Comparison of ENCODE assay signal across 14 mouse cellular contexts in genomic region chr19:24534733-24535132, GRCm38 (mm10). TPM values are rescaled to one million over a fixed set of nuclear protein-coding genes. Genes with fewer than 3 reads are reported as not detected.
DNase-seq lines count a peak whose midpoint lies in the region; ATAC-seq and TF ChIP-seq lines count a peak whose summit lies in the region.
"Had no signal": no experiment of that assay in that cellular context is flagged by ENCODE, and none has a peak within 500 bp of the region (broad histone marks: within the 10 kb centered on the region; RNA-seq: fewer than 3 reads in every experiment).

No protein-coding gene starts in this region.

- 12% methylated on average over 7 of the region's 7 CpGs for WGBS in heart, embryonic 13.5 days
- 34% methylated on average over 7 of the region's 7 CpGs for WGBS in liver, postnatal 0 days (ENCODE audit: insufficient replicate concordance)

- H3K4me3 ChIP-seq in heart, embryonic 13.5 days: no peak overlapping the region
- peak overlapping the region; percentile 27 to 40 for H3K4me3 ChIP-seq in MEL (ENCODE audit: control insufficient read depth in 1 of 2, insufficient read depth in 1 of 2, low read depth in 2 of 2, low read length in 2 of 2)
- H3K4me3 ChIP-seq in liver, postnatal 0 days (ENCODE audit: low read depth, low read length): peak overlapping the region; percentile 14
- no peak overlapping the region for H3K4me3 ChIP-seq in gastrocnemius, adult 2 months
- H3K4me3 ChIP-seq: hindbrain, embryonic 15.5 days; limb, embryonic 13.5 days had no signal

- no peaks in the 10 kb centered on the region for H3K36me3 ChIP-seq in heart, embryonic 13.5 days
- 0 out of 4 replicates have a peak, but pooled peaks cover 0 to 4% of the 10 kb centered on the region in 2 experiments for H3K36me3 ChIP-seq in MEL (ENCODE audit: control insufficient read depth in 1 of 2, insufficient read depth in 2 of 2, low read length in 2 of 2)
- no peaks in the 10 kb centered on the region; the same call in 1 of the 2 replicates for H3K36me3 ChIP-seq in liver, postnatal 0 days (replicated peaks; ENCODE audit: insufficient read depth, low read length)
- H3K36me3 ChIP-seq: hindbrain, embryonic 15.5 days; limb, embryonic 13.5 days had no signal

- H3K27ac ChIP-seq in heart, embryonic 13.5 days (replicated peaks): peak overlapping the region; percentile 67
- H3K27ac ChIP-seq in MEL (ENCODE audit: control insufficient read depth, low read depth, low read length): peak overlapping the region; percentile 76
- H3K27ac ChIP-seq in liver, postnatal 0 days (ENCODE audit: low read depth): peak overlapping the region; percentile 87
- H3K27ac ChIP-seq in gastrocnemius, adult 2 months: no peak overlapping the region
- H3K27ac ChIP-seq: hindbrain, embryonic 15.5 days; kidney, postnatal 0 days; limb, embryonic 13.5 days had no signal

- no peaks in the 10 kb centered on the region for H3K9me3 ChIP-seq in heart, embryonic 13.5 days
- H3K9me3 ChIP-seq in MEL (replicated peaks; ENCODE audit: insufficient read depth, low read length): no peaks in the 10 kb centered on the region
- H3K9me3 ChIP-seq in liver, postnatal 0 days (ENCODE audit: low read length): no peaks in the 10 kb centered on the region
- H3K9me3 ChIP-seq: hindbrain, embryonic 15.5 days; limb, embryonic 13.5 days had no signal

- H3K79me2 ChIP-seq in MEL (ENCODE audit: control insufficient read depth, insufficient read depth, low read length, poor library complexity): no peaks in the 10 kb centered on the region

- peak; percentile 53 to 68 for TF ChIP-seq EP300 in MEL (IDR thresholded peaks at IDR 0.05; ENCODE audit: low read depth in 1 of 2, low read length in 2 of 2)
- TF ChIP-seq EP300 in liver, postnatal 0 days (IDR thresholded peaks at IDR 0.05; ENCODE audit: low read depth): peak; percentile 93

- intact Hi-C loops in gastrocnemius, adult 2 months (cut with DNase I): no loop called here

- no peak; a peak in 1 of 4 replicates for TF ChIP-seq POLR2A in MEL (IDR thresholded peaks at IDR 0.05; ENCODE audit: control insufficient read depth in 1 of 2, insufficient read depth in 1 of 2, low read depth in 1 of 2, low read length in 2 of 2, poor library complexity in 1 of 2)

- no peak for TF ChIP-seq CTCF in MEL (IDR thresholded peaks at IDR 0.05 in 2 of 3, conservative IDR thresholded peaks at IDR 0.05 in 1 of 3; ENCODE audit: control insufficient read depth in 1 of 3, insufficient read depth in 1 of 3, low read depth in 2 of 3, low read length in 3 of 3, poor library complexity in 1 of 3, severe bottlenecking in 1 of 3)
- no peak for TF ChIP-seq CTCF in liver, postnatal 0 days (IDR thresholded peaks at IDR 0.05; ENCODE audit: low read depth)
- TF ChIP-seq CTCF in gastrocnemius, adult 2 months (IDR thresholded peaks at IDR 0.05): no peak

- no peak for TF ChIP-seq RAD21 in MEL (IDR thresholded peaks at IDR 0.05; ENCODE audit: low read depth, low read length)

- DNase-seq in heart, adult 9 months (ENCODE audit: low spot score in 2 of 2): no peak
- DNase-seq in MEL (ENCODE audit: low read depth, low spot score): peak; percentile 90
- peak; percentile 71 for DNase-seq in liver, postnatal 0 days
- DNase-seq in thymus, postnatal 4 days: no peak
- no peak for DNase-seq in gastrocnemius, adult 2 months
- DNase-seq in cerebellum, adult 9-10 months: no peak
- DNase-seq: adrenal gland, adult 2 months; lung, postnatal 4 days; right cerebral cortex, postnatal 25 days had no signal

- H3K9ac ChIP-seq in heart, embryonic 13.5 days: peak overlapping the region; percentile 67
- peak overlapping the region; percentile 50; the same call in 1 of the 2 replicates for H3K9ac ChIP-seq in MEL (ENCODE audit: control insufficient read depth, low read depth, low read length, poor library complexity, severe bottlenecking)
- H3K9ac ChIP-seq in liver, postnatal 0 days (replicated peaks): peak overlapping the region; percentile 51; the same call in 1 of the 2 replicates
- H3K9ac ChIP-seq: hindbrain, embryonic 15.5 days; limb, embryonic 13.5 days had no signal

- H3K4me2 ChIP-seq in heart, embryonic 13.5 days: peak overlapping the region; percentile 47
- peak overlapping the region; percentile 59 for H3K4me2 ChIP-seq in liver, postnatal 0 days (ENCODE audit: low read depth, low read length)
- H3K4me2 ChIP-seq: hindbrain, embryonic 15.5 days; limb, embryonic 13.5 days had no signal

- peak; percentile 78; the same call in 1 of the 2 replicates for ATAC-seq in heart, embryonic 13.5 days (ENCODE audit: extremely low read depth, insufficient number of reproducible peaks, low FRiP score, low TSS enrichment)
- peak; percentile 97 for ATAC-seq in erythroblast, adult 5-6 weeks (replicated peaks; ENCODE audit: low FRiP score, poor library complexity, severe bottlenecking)
- peak; percentile 98 for ATAC-seq in liver, postnatal 0 days

- H3K27me3 ChIP-seq in heart, embryonic 13.5 days (replicated peaks): no peaks in the 10 kb centered on the region
- H3K27me3 ChIP-seq in MEL (ENCODE audit: control insufficient read depth in 1 of 2, insufficient read depth in 2 of 2, low read length in 2 of 2): no peaks in the 10 kb centered on the region
- H3K27me3 ChIP-seq in liver, postnatal 0 days (ENCODE audit: insufficient read depth, low read length): no peaks in the 10 kb centered on the region
- H3K27me3 ChIP-seq: hindbrain, embryonic 15.5 days; limb, embryonic 13.5 days had no signal

- H3K4me1 ChIP-seq in heart, embryonic 13.5 days: peaks cover 35% of the 10 kb centered on the region
- H3K4me1 ChIP-seq in MEL (ENCODE audit: control insufficient read depth in 1 of 2, insufficient read depth in 2 of 2, low read length in 2 of 2): peaks cover 3 to 10% of the 10 kb centered on the region in 2 experiments
- H3K4me1 ChIP-seq in liver, postnatal 0 days (ENCODE audit: insufficient read depth): peaks cover 10% of the 10 kb centered on the region
- H3K4me1 ChIP-seq: hindbrain, embryonic 15.5 days; limb, embryonic 13.5 days had no signal

TF ChIP-seq in MEL, 35 proteins besides CTCF, POLR2A, EP300 and RAD21 (continues in another document):
- TF ChIP-seq GABPA (IDR thresholded peaks at IDR 0.05; ENCODE audit: low read depth, low read length): no peak
- TF ChIP-seq MAZ (IDR thresholded peaks at IDR 0.05; ENCODE audit: low read depth, low read length): no peak
- no peak; the same call in 1 of the 2 replicates for TF ChIP-seq JUND (IDR thresholded peaks at IDR 0.05; ENCODE audit: low read depth, low read length)
- peak; percentile 25; the same call in 1 of the 2 replicates for TF ChIP-seq SIN3A (IDR thresholded peaks at IDR 0.05; ENCODE audit: low read length)
- no peak for TF ChIP-seq POLR2AphosphoS5 (IDR thresholded peaks at IDR 0.05; ENCODE audit: borderline replicate concordance, low read depth, low read length)
- TF ChIP-seq BHLHE40 (IDR thresholded peaks at IDR 0.05; ENCODE audit: borderline replicate concordance, low read depth, low read length): no peak
- TF ChIP-seq ZNF384 (IDR thresholded peaks at IDR 0.05; ENCODE audit: low read depth, low read length): no peak
- no peak for TF ChIP-seq RCOR1 (IDR thresholded peaks at IDR 0.05; ENCODE audit: low read depth, low read length)
- TF ChIP-seq HCFC1 (IDR thresholded peaks at IDR 0.05; ENCODE audit: low read depth, low read length): no peak
- TF ChIP-seq CHD2 (IDR thresholded peaks at IDR 0.05; ENCODE audit: low read length): no peak
- TF ChIP-seq ELF1 (IDR thresholded peaks at IDR 0.05; ENCODE audit: low read depth, low read length): no peak
- TF ChIP-seq SMC3 (IDR thresholded peaks at IDR 0.05; ENCODE audit: low read depth, low read length): no peak
- no peak for TF ChIP-seq ZKSCAN1 (IDR thresholded peaks at IDR 0.05; ENCODE audit: low read depth, low read length)
- TF ChIP-seq USF2 (IDR thresholded peaks at IDR 0.05; ENCODE audit: borderline replicate concordance in 1 of 2, insufficient read depth in 1 of 2, low read depth in 1 of 2, low read length in 2 of 2): no peak
- peak; percentile 71 for TF ChIP-seq GATA1 (IDR thresholded peaks at IDR 0.05; ENCODE audit: low read depth, low read length)
- no peak for TF ChIP-seq USF1 (IDR thresholded peaks at IDR 0.05; ENCODE audit: low read depth, low read length)
- no peak for TF ChIP-seq CHD1 (IDR thresholded peaks at IDR 0.05; ENCODE audit: low read depth, low read length)
- TF ChIP-seq MXI1 (IDR thresholded peaks at IDR 0.05; ENCODE audit: low read depth, low read length): no peak
- TF ChIP-seq E2F4 (IDR thresholded peaks at IDR 0.05; ENCODE audit: borderline replicate concordance, low read depth, low read length): no peak
- TF ChIP-seq MAFK (IDR thresholded peaks at IDR 0.05; ENCODE audit: borderline replicate concordance, low read depth, low read length): no peak
- peak; percentile 82 for TF ChIP-seq TAL1 (IDR thresholded peaks at IDR 0.05; ENCODE audit: low read length)
- no peak for TF ChIP-seq NRF1 (IDR thresholded peaks at IDR 0.05; ENCODE audit: insufficient read depth, low read depth, low read length, poor library complexity, severe bottlenecking)
- TF ChIP-seq POLR2AphosphoS2 (IDR thresholded peaks at IDR 0.05; ENCODE audit: low read length): no peak
- no peak for TF ChIP-seq ZC3H11A (IDR thresholded peaks at IDR 0.05; ENCODE audit: low read depth, low read length)

RNA-seq across cellular contexts. Expression of gene Pip5k1b, which starts 20.9 kb away (rescaled TPM):
- polyA plus RNA-seq in heart, embryonic 13.5 days (2015; fragmentation: Nextera tagmentation; extraction: Ambion mirVana): 6.8 and 7.0 TPM in 2 replicates
- total RNA-seq in MEL (2012; rRNA removed): 3.0 and 3.4 TPM in 2 replicates
- polyA plus RNA-seq in MEL (2012; ENCODE audit: insufficient read depth in 1 of 2, insufficient read length in 2 of 2, low read depth in 1 of 2, low replicate concordance in 2 of 2, missing spikeins in 1 of 2): 1 to 10 TPM in 1 of 2 experiments, not detected in 1; 10.0 TPM
- 35.4 and 43.9 TPM in 2 replicates for total RNA-seq in erythroblast, adult 5-6 weeks (2015; ENCODE audit: low replicate concordance)
- total RNA-seq in erythroblast, adult 5-6 weeks (2017; ENCODE audit: low replicate concordance): 34.4 and 43.5 TPM in 2 replicates
- polyA plus RNA-seq in liver, postnatal 0 days (2015; fragmentation: Nextera tagmentation; extraction: Ambion mirVana): 3.0 and 4.4 TPM in 2 replicates
- under 1 TPM; 0.23 to 0.53 TPM for total RNA-seq in gastrocnemius, adult 2 months (2021)

RNA-seq across cellular contexts. Expression of gene Fam122a, which starts 57.6 kb away (rescaled TPM):
- 41.1 TPM in 2 replicates for polyA plus RNA-seq in heart, embryonic 13.5 days (2015; fragmentation: Nextera tagmentation; extraction: Ambion mirVana)
- total RNA-seq in MEL (2012; rRNA removed): 3.9 and 4.5 TPM in 2 replicates
- polyA plus RNA-seq in MEL (2012; ENCODE audit: insufficient read depth in 1 of 2, insufficient read length in 2 of 2, low read depth in 1 of 2, low replicate concordance in 2 of 2, missing spikeins in 1 of 2): 10 to 100 TPM in 1 of 2 experiments, not detected in 1; 38.4 TPM
- total RNA-seq in erythroblast, adult 5-6 weeks (2015; ENCODE audit: low replicate concordance): 37.8 and 40.9 TPM in 2 replicates
- 6.3 and 12.1 TPM in 2 replicates for total RNA-seq in erythroblast, adult 5-6 weeks (2017; ENCODE audit: low replicate concordance)
- polyA plus RNA-seq in liver, postnatal 0 days (2015; fragmentation: Nextera tagmentation; extraction: Ambion mirVana): 28.6 and 30.6 TPM in 2 replicates
- total RNA-seq in gastrocnemius, adult 2 months (2021): 10 to 100 TPM; 21.8 to 23.5 TPM

Comparison
In these comparisons a context has a peak if more than half of its experiments do, and no peak if none do; other contexts are left out.
1. H3K4me3 ChIP-seq: peak in MEL (2 of 2) and liver, postnatal 0 days (single experiment); none in heart, embryonic 13.5 days (single experiment) and gastrocnemius, adult 2 months (single experiment).
2. DNase-seq: peak in MEL (single experiment) and liver, postnatal 0 days (single experiment); none in heart, adult 9 months (0 of 2), thymus, postnatal 4 days (single experiment), gastrocnemius, adult 2 months (single experiment) and cerebellum, adult 9-10 months (single experiment).
3. Peak in every context shown above with its lines, with median percentiles within 50 percentile points of each other: ATAC-seq and H3K9ac ChIP-seq.